Mouse (Mus musculus) kidney, embryonic 16.5 days (tissue): ENCODE data around the gene Scp2. TPM values are rescaled to one million over a fixed set of nuclear protein-coding genes. Genes with fewer than 3 reads are reported as not detected.

Source experiments
- ATAC-seq: fragments of 200-750 bp; cut with Nextera tagmentation; 2 replicates; pipeline ENCODE4 v1.8.0; 2017; ENCODE audit warnings: moderate TSS enrichment; ENCODE audit not compliant: low FRiP score, low TSS enrichment
- H3K27ac ChIP-seq: fragments of 300-500 bp; sonication (generic); 2 replicates; pipeline ENCODE4 v1.5.1; 2014; ENCODE audit warnings: low read length
- H3K27me3 ChIP-seq: fragments of 300-500 bp; sonication (generic); 2 replicates; pipeline ENCODE4 v1.6.1; 2014; ENCODE audit warnings: low read length, control low read depth, mixed read lengths; ENCODE audit not compliant: insufficient read depth
- H3K36me3 ChIP-seq: fragments of 300-500 bp; sonication (generic); 2 replicates; pipeline ENCODE4 v1.6.1; 2014; ENCODE audit warnings: low read length, control low read depth, mixed read lengths; ENCODE audit not compliant: insufficient read depth
- H3K4me1 ChIP-seq: fragments of 300-500 bp; sonication (generic); 2 replicates; pipeline ENCODE4 v1.6.1; 2014; ENCODE audit warnings: low read length, control low read depth, mixed read lengths; ENCODE audit not compliant: insufficient read depth
- H3K4me2 ChIP-seq: fragments of 300-500 bp; sonication (generic); replicated peaks from 2 replicates; pipeline ENCODE4 v1.6.1; 2014; ENCODE audit warnings: low read depth, low read length
- H3K4me3 ChIP-seq: fragments of 300-500 bp; sonication (generic); 2 replicates; pipeline ENCODE4 v1.5.1; 2014; ENCODE audit warnings: mild to moderate bottlenecking, low read length
- H3K9ac ChIP-seq: fragments of 300-500 bp; sonication (generic); replicated peaks from 2 replicates; pipeline ENCODE4 v1.6.1; 2014; ENCODE audit warnings: low read length
- H3K9me3 ChIP-seq: fragments of 300-500 bp; sonication (generic); 2 replicates; pipeline ENCODE4 v1.6.1; 2016; ENCODE audit warnings: low read length, control low read depth
- WGBS: fragments of 180-500 bp; shearing (Covaris S2); extraction: QIAGEN DNeasy Blood & Tissue Kit; methylation state at CpG from one replicate; pipeline ENCODE4 v1.1.7; 2014; 5-methylcytosine and 5-hydroxymethylcytosine counted together
- polyA plus RNA-seq: library from polyadenylated mRNA; unstranded; fragments of >200 nt; fragmentation: Nextera tagmentation; extraction: Ambion mirVana; gene quantifications from 2 replicates; pipeline ENCODE4 v1.2.1, GENCODE M21; 2015

The Scp2 gene
- polyA plus RNA-seq, 1 experiment from 2014 or later, result 288 TPM

GRCm38 (mm10) chr4:108052673-108053072 is 92.1 kb downstream of the Scp2 start:
- Histone ChIP-seq H3K9ac (no peak overlapping the region), H3K4me2 (no peak overlapping the region), H3K9me3 (no peaks in the 10 kb centered on the region), H3K36me3 (peaks cover 45% of the 10 kb centered on the region), H3K27ac (no peak overlapping the region), H3K27me3 (no peaks in the 10 kb centered on the region), H3K4me1 (no peaks in the 10 kb centered on the region), H3K4me3 (no peak overlapping the region)
- no peak for ATAC-seq
- WGBS, result 88% methylated on average over 8 of the region's 8 CpGs

- H3K4me3 ChIP-seq, result no peak overlapping the region
- WGBS, result 86% methylated on average over 10 of the region's 10 CpGs
- H3K4me1 ChIP-seq, result no peaks in the 10 kb centered on the region
- H3K27me3 ChIP-seq, result no peaks in the 10 kb centered on the region
- no peaks in the 10 kb centered on the region for H3K9me3 ChIP-seq
- H3K36me3 ChIP-seq, result peaks cover 47% of the 10 kb centered on the region
- ATAC-seq, result no peak
- H3K4me2 ChIP-seq, result no peak overlapping the region
- H3K27ac ChIP-seq, result no peak overlapping the region
- H3K9ac ChIP-seq, result no peak overlapping the region
Observed at GRCm38 (mm10) chr4:108051687-108052274, 93.0 kb downstream of the Scp2 start.

GRCm38 (mm10) chr4:108046136-108046535 is 98.7 kb downstream of the Scp2 start:
- H3K36me3 ChIP-seq, result peaks cover 43% of the 10 kb centered on the region
- no peaks in the 10 kb centered on the region for H3K9me3 ChIP-seq
- H3K9ac ChIP-seq, result no peak overlapping the region
- ATAC-seq, result no peak
- H3K27me3 ChIP-seq, result no peaks in the 10 kb centered on the region
- no peak overlapping the region for H3K4me2 ChIP-seq
- H3K27ac ChIP-seq, result no peak overlapping the region
- WGBS, result 88% methylated on average over 8 of the region's 8 CpGs
- H3K4me1 ChIP-seq, result no peaks in the 10 kb centered on the region
- no peak overlapping the region for H3K4me3 ChIP-seq

GRCm38 (mm10) chr4:108045136-108046107 is 99.4 kb downstream of the Scp2 start:
- 65% methylated on average over 19 of the region's 19 CpGs for WGBS
- H3K36me3 ChIP-seq, result peaks cover 37% of the 10 kb centered on the region

DNA sequence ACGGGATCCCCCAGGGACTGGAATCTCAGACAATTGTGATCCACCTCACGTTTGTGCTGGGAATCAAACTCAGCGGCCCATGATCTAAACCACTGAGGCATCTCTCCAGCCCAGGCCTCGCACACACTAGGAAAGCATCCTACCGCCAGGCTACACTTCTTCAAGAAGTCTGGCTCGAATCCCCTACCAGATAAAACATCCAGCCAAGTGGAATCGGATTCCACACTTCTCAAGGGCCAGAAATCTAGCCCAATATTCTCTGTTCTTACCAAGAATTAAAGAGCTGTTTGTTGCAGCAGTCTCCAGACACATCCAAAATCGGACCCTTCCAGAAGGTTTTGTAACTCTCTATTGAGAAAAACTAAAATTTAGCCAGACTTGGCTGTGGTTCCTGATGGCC is 107.8 kb downstream of the Scp2 start:
- WGBS, result 76% methylated on average over 8 of the region's 8 CpGs
- Histone ChIP-seq H3K4me1 (peaks cover 3% of the 10 kb centered on the region; the same call in 1 of the 2 replicates), H3K9ac (no peak overlapping the region), H3K36me3 (no peaks in the 10 kb centered on the region), H3K4me3 (no peak overlapping the region), H3K27ac (no peak overlapping the region), H3K27me3 (peaks cover 16% of the 10 kb centered on the region), H3K9me3 (no peaks in the 10 kb centered on the region), H3K4me2 (no peak overlapping the region)
- no peak for ATAC-seq

More at GRCm38 (mm10) chr4:108045136-108046107, 99.4 kb downstream of the Scp2 start:
- H3K9me3 ChIP-seq, result no peaks in the 10 kb centered on the region
- no peak overlapping the region for H3K4me2 ChIP-seq
- H3K9ac ChIP-seq, result no peak overlapping the region
- H3K27me3 ChIP-seq, result no peaks in the 10 kb centered on the region
- H3K4me1 ChIP-seq, result no peaks in the 10 kb centered on the region
- H3K4me3 ChIP-seq, result no peak overlapping the region
- no peak overlapping the region for H3K27ac ChIP-seq
- no peak for ATAC-seq

GRCm38 (mm10) chr4:108033041-108033764 is 111.6 kb downstream of the Scp2 start:
- Histone ChIP-seq H3K4me1 (peaks cover 19% of the 10 kb centered on the region), H3K9me3 (no peaks in the 10 kb centered on the region), H3K27me3 (peaks cover 36% of the 10 kb centered on the region), H3K36me3 (no peaks in the 10 kb centered on the region), H3K4me2 (no peak overlapping the region), H3K4me3 (no peak overlapping the region), H3K27ac (no peak overlapping the region), H3K9ac (no peak overlapping the region)
- 80% methylated on average over 8 of the region's 8 CpGs for WGBS
- ATAC-seq, result no peak

DNA sequence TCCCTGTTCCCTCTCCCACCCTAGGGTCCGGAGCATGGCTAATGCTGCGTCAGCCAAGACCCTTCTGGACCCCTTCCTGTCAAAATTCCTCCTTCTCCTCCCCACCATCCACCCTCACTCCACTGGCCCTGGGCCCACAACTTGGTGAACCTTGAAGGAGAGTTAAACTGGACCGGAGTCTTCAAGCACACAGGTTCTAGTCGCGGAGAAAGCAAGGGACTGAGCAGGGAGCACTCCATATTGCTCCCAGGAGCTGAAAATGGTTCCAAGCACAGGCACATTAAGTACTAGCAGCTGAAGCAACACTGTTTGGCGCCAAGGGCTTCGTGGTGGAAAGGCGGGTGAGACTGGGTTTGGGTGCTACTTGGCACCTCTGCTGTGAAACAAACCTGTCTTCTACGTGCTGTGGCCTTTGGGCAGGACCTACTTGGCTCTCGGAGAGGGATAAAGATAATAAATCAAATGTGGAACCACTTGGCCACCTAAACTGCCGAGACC is 112.4 kb downstream of the Scp2 start:
- ATAC-seq, result no peak
- Histone ChIP-seq H3K9me3 (no peaks in the 10 kb centered on the region), H3K4me3 (peak overlapping the region; percentile 64), H3K27ac (no peak overlapping the region), H3K36me3 (no peaks in the 10 kb centered on the region), H3K4me2 (peak overlapping the region; percentile 99), H3K27me3 (peaks cover 36% of the 10 kb centered on the region), H3K9ac (peak overlapping the region; percentile 67), H3K4me1 (peaks cover 19% of the 10 kb centered on the region)
- 27% methylated on average over 11 of the region's 11 CpGs for WGBS

GRCm38 (mm10) chr4:108031502-108032351 is 113.1 kb downstream of the Scp2 start:
- Histone ChIP-seq H3K9me3 (no peaks in the 10 kb centered on the region), H3K27ac (no peak overlapping the region), H3K9ac (peak overlapping the region; percentile 67), H3K27me3 (peaks cover 36% of the 10 kb centered on the region), H3K36me3 (no peaks in the 10 kb centered on the region), H3K4me2 (peak overlapping the region; percentile 99), H3K4me1 (peaks cover 19% of the 10 kb centered on the region), H3K4me3 (peak overlapping the region; percentile 64)
- under 1% methylated on average over 56 of the region's 86 CpGs for WGBS
- peak; percentile 62 for ATAC-seq
